Mouse (Mus musculus) stomach, embryonic 15.5 days (tissue): Measurements from ENCODE around the gene Acox1. TPM values are rescaled to one million over a fixed set of nuclear protein-coding genes. Genes with fewer than 3 reads are reported as not detected.
A peak's percentile ranks its signal among the peaks of the same experiment; 100 is the strongest.

Experiments used
- ATAC-seq: fragments of 200-750 bp; cut with Nextera tagmentation; 2 replicates; pipeline ENCODE4 v1.8.0; 2017; ENCODE audit warnings: low read depth, moderate number of reproducible peaks, moderate TSS enrichment; ENCODE audit not compliant: insufficient read depth, low FRiP score
- H3K27ac ChIP-seq: fragments of 300-500 bp; sonication (generic); 2 replicates; pipeline ENCODE4 v1.5.1; 2015; ENCODE audit warnings: mild to moderate bottlenecking, inconsistent platforms
- H3K27me3 ChIP-seq: fragments of 300-500 bp; sonication (generic); replicated peaks from 2 replicates; pipeline ENCODE4 v1.6.1; 2015; ENCODE audit warnings: inconsistent platforms
- H3K36me3 ChIP-seq: fragments of 300-500 bp; sonication (generic); 2 replicates; pipeline ENCODE4 v1.6.1; 2015; ENCODE audit warnings: inconsistent platforms
- H3K4me1 ChIP-seq: fragments of 300-500 bp; sonication (generic); 2 replicates; pipeline ENCODE4 v1.6.1; 2015; ENCODE audit warnings: inconsistent platforms
- H3K4me2 ChIP-seq: fragments of 300-500 bp; sonication (generic); 2 replicates; pipeline ENCODE4 v1.6.1; 2015; ENCODE audit warnings: mild to moderate bottlenecking, inconsistent platforms
- H3K4me3 ChIP-seq: fragments of 300-500 bp; sonication (generic); replicated peaks from 2 replicates; pipeline ENCODE4 v1.5.1; 2015; ENCODE audit warnings: inconsistent platforms
- H3K9ac ChIP-seq: fragments of 300-500 bp; sonication (generic); 2 replicates; pipeline ENCODE4 v1.6.1; 2015; ENCODE audit warnings: inconsistent platforms
- H3K9me3 ChIP-seq: fragments of 300-500 bp; sonication (generic); 2 replicates; pipeline ENCODE4 v1.6.1; 2016; ENCODE audit warnings: inconsistent platforms
- WGBS: fragments of 180-500 bp; shearing (Covaris S2); methylation state at CpG from one replicate; pipeline ENCODE4 v1.1.7; 2015; 5-methylcytosine and 5-hydroxymethylcytosine counted together
- polyA plus RNA-seq: library from polyadenylated mRNA; unstranded; fragments of >200 nt; fragmentation: Nextera tagmentation; extraction: Ambion mirVana; gene quantifications from 2 replicates; pipeline ENCODE4 v1.2.1, GENCODE M21; 2015

Acox1 gene
- polyA plus RNA-seq, result 33.6 and 38.1 TPM in 2 replicates

GRCm38 (mm10) chr11:116198639-116199531 lies at the start of gene Acox1, which contains the start of gene Ten1:
TSS of gene Acox1 (minus strand) at chr11:116199045.
TSS of gene Ten1 (plus strand) at chr11:116198855.
- under 1% methylated on average over 62 of the region's 62 CpGs for WGBS
- ATAC-seq, result peak; percentile 97
- H3K27me3 ChIP-seq, result no peaks in the 10 kb centered on the region

GRCm38 (mm10) chr11:116247502-116248222 lies 48.8 kb upstream of the Acox1 start:
- Histone ChIP-seq H3K9ac (no peak overlapping the region), H3K27me3 (no peaks in the 10 kb centered on the region), H3K4me1 (no peaks in the 10 kb centered on the region), H3K27ac (no peak overlapping the region), H3K4me2 (no peak overlapping the region), H3K36me3 (peaks cover 75% of the 10 kb centered on the region), H3K9me3 (no peaks in the 10 kb centered on the region), H3K4me3 (no peak overlapping the region)
- no peak for ATAC-seq
- 76% methylated on average over 14 of the region's 14 CpGs for WGBS

More at GRCm38 (mm10) chr11:116198639-116199531, at the start of gene Acox1, which contains the start of gene Ten1:
- Histone ChIP-seq H3K9ac (peak within 1 kb of the TSS; percentile 73), H3K4me1 (peaks cover 3% of the 10 kb centered on the region; the same call in 1 of the 2 replicates), H3K9me3 (no peaks in the 10 kb centered on the region), H3K27ac (peak within 1 kb of the TSS; percentile 94), H3K36me3 (peaks cover 6% of the 10 kb centered on the region; the same call in 1 of the 2 replicates), H3K4me2 (peak within 1 kb of the TSS; percentile 67), H3K4me3 (peak within 1 kb of the TSS; percentile 65)

GRCm38 (mm10) chr11:116245616-116246015 lies 46.8 kb upstream of the Acox1 start:
- 67% methylated on average over 6 of the region's 6 CpGs for WGBS
- no peak for ATAC-seq
- Histone ChIP-seq H3K27ac (no peak overlapping the region), H3K4me3 (no peak overlapping the region), H3K9ac (no peak overlapping the region), H3K4me1 (no peaks in the 10 kb centered on the region), H3K9me3 (no peaks in the 10 kb centered on the region), H3K4me2 (no peak overlapping the region), H3K27me3 (no peaks in the 10 kb centered on the region), H3K36me3 (peaks cover 58% of the 10 kb centered on the region)

GRCm38 (mm10) chr11:116244580-116244979 lies 45.7 kb upstream of the Acox1 start:
- no peak overlapping the region for H3K4me3 ChIP-seq
- no peak for ATAC-seq
- no peaks in the 10 kb centered on the region; the same call in 1 of the 2 replicates for H3K4me1 ChIP-seq
- WGBS, result 71% methylated on average over 8 of the region's 8 CpGs
- H3K9me3 ChIP-seq, result no peaks in the 10 kb centered on the region
- H3K4me2 ChIP-seq, result no peak overlapping the region
- H3K27me3 ChIP-seq, result no peaks in the 10 kb centered on the region
- H3K27ac ChIP-seq, result no peak overlapping the region
- no peak overlapping the region for H3K9ac ChIP-seq
- H3K36me3 ChIP-seq, result peaks cover 49% of the 10 kb centered on the region

- Histone ChIP-seq H3K27ac (no peak overlapping the region), H3K4me3 (no peak overlapping the region), H3K4me1 (no peaks in the 10 kb centered on the region; the same call in 1 of the 2 replicates), H3K9ac (no peak overlapping the region), H3K27me3 (no peaks in the 10 kb centered on the region), H3K36me3 (peaks cover 29% of the 10 kb centered on the region), H3K4me2 (no peak overlapping the region), H3K9me3 (no peaks in the 10 kb centered on the region)
- 44% methylated on average over 12 of the region's 12 CpGs for WGBS
- no peak for ATAC-seq
Observed at GRCm38 (mm10) chr11:116241744-116242235, 42.9 kb upstream of the Acox1 start.

GRCm38 (mm10) chr11:116239797-116240196 lies 41.0 kb upstream of the Acox1 start:
- 0 out of 2 replicates have a peak, but pooled peaks cover 10% of the 10 kb centered on the region for H3K36me3 ChIP-seq
- 46% methylated on average over 7 of the region's 7 CpGs for WGBS

GRCm38 (mm10) chr11:116237742-116238395 lies 39.0 kb upstream of the Acox1 start, which contains the start of gene Evpl:
TSS of gene Evpl (minus strand) at chr11:116238077.
- peak within 1 kb of the TSS; percentile 60 for H3K27ac ChIP-seq
- H3K9me3 ChIP-seq, result no peaks in the 10 kb centered on the region
- H3K36me3 ChIP-seq, result 0 out of 2 replicates have a peak, but pooled peaks cover 2% of the 10 kb centered on the region
- H3K9ac ChIP-seq, result no peak within 1 kb of the TSS
- H3K27me3 ChIP-seq, result no peaks in the 10 kb centered on the region
- ATAC-seq, result peak; percentile 93
- peaks cover 3% of the 10 kb centered on the region for H3K4me1 ChIP-seq
- H3K4me2 ChIP-seq, result peak within 1 kb of the TSS; percentile 47
- WGBS, result 14% methylated on average over 26 of the region's 31 CpGs
- H3K4me3 ChIP-seq, result peak within 1 kb of the TSS; percentile 40

More at GRCm38 (mm10) chr11:116239797-116240196, 41.0 kb upstream of the Acox1 start:
- H3K27ac ChIP-seq, result no peak overlapping the region
- no peaks in the 10 kb centered on the region; the same call in 1 of the 2 replicates for H3K4me1 ChIP-seq
- no peak overlapping the region for H3K9ac ChIP-seq
- no peak overlapping the region for H3K4me3 ChIP-seq
- H3K9me3 ChIP-seq, result no peaks in the 10 kb centered on the region
- ATAC-seq, result no peak
- no peaks in the 10 kb centered on the region for H3K27me3 ChIP-seq
- no peak overlapping the region for H3K4me2 ChIP-seq

GRCm38 (mm10) chr11:116234901-116235300 lies 36.1 kb upstream of the Acox1 start:
- peaks cover 14% of the 10 kb centered on the region for H3K4me1 ChIP-seq
- no peak overlapping the region for H3K9ac ChIP-seq
- no peaks in the 10 kb centered on the region for H3K27me3 ChIP-seq
- no peaks in the 10 kb centered on the region for H3K36me3 ChIP-seq
- no peak overlapping the region for H3K4me2 ChIP-seq
- H3K9me3 ChIP-seq, result no peaks in the 10 kb centered on the region
- ATAC-seq, result no peak
- H3K27ac ChIP-seq, result no peak overlapping the region
- WGBS, result 85% methylated on average over 8 of the region's 8 CpGs
- H3K4me3 ChIP-seq, result no peak overlapping the region

- H3K36me3 ChIP-seq, result no peaks in the 10 kb centered on the region
- H3K27ac ChIP-seq, result no peak overlapping the region
- no peaks in the 10 kb centered on the region for H3K27me3 ChIP-seq
- ATAC-seq, result no peak
- no peak overlapping the region for H3K9ac ChIP-seq
- no peak overlapping the region for H3K4me3 ChIP-seq
- H3K4me1 ChIP-seq, result peaks cover 24% of the 10 kb centered on the region
- 0 out of 2 replicates have a peak overlapping the region, but pooled peaks have one; percentile 5 for H3K4me2 ChIP-seq
- WGBS, result 43% methylated on average over 17 of the region's 17 CpGs
- H3K9me3 ChIP-seq, result no peaks in the 10 kb centered on the region
Observed at GRCm38 (mm10) chr11:116232427-116232826, 33.6 kb upstream of the Acox1 start.

- 62% methylated on average over 4 of the region's 4 CpGs for WGBS
- H3K4me3 ChIP-seq, result no peak overlapping the region
- peak; percentile 32; the same call in 1 of the 2 replicates for ATAC-seq
- H3K4me2 ChIP-seq, result no peak overlapping the region
- no peaks in the 10 kb centered on the region for H3K36me3 ChIP-seq
- no peaks in the 10 kb centered on the region for H3K9me3 ChIP-seq
- H3K27me3 ChIP-seq, result peaks cover 3% of the 10 kb centered on the region; the same call in 1 of the 2 replicates
- peaks cover 24% of the 10 kb centered on the region for H3K4me1 ChIP-seq
- no peak overlapping the region for H3K9ac ChIP-seq
- H3K27ac ChIP-seq, result no peak overlapping the region
Observed at GRCm38 (mm10) chr11:116228699-116229098, 29.9 kb upstream of the Acox1 start.

- no peak for ATAC-seq
- H3K27ac ChIP-seq, result no peak overlapping the region
- 3% methylated on average over 2 of the region's 2 CpGs for WGBS
- H3K9me3 ChIP-seq, result no peaks in the 10 kb centered on the region
- peaks cover 13% of the 10 kb centered on the region for H3K27me3 ChIP-seq
- H3K36me3 ChIP-seq, result 0 out of 2 replicates have a peak, but pooled peaks cover 3% of the 10 kb centered on the region
- H3K9ac ChIP-seq, result no peak overlapping the region
- no peak overlapping the region for H3K4me2 ChIP-seq
- H3K4me3 ChIP-seq, result no peak overlapping the region
- H3K4me1 ChIP-seq, result peaks cover 16% of the 10 kb centered on the region
Observed at GRCm38 (mm10) chr11:116226414-116226813, 27.6 kb upstream of the Acox1 start.
